Mouse (Mus musculus): ENCODE results near the gene Mrps21.

DNA sequence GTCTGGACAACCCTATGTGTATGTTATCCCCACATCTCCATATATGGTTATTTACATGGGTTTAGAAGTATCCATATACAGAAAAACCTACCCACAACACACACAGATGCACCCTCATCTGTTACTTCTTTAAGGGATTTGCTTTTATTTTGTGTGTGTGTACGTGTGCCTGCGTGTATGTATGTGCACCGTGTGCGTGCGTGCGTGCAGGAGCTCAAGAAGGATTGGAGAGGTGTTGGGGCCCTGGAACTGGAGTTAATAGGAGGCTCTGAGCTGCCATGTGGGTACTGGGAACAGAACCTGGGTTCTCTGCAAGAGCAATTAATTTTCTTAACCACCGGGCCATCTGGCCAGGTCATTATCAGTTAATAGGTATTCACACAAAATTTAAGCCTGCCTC is 729 bp upstream of the Mrps21 start:
- no peak for TF ChIP-seq CTCF (IDR thresholded peaks at IDR 0.05)
- TF ChIP-seq POLR2A (IDR thresholded peaks at IDR 0.05; ENCODE audit: insufficient read depth, low read depth, low read length) = no peak

Measured in heart, adult 2 months (tissue).